In the genomic region with DNA sequence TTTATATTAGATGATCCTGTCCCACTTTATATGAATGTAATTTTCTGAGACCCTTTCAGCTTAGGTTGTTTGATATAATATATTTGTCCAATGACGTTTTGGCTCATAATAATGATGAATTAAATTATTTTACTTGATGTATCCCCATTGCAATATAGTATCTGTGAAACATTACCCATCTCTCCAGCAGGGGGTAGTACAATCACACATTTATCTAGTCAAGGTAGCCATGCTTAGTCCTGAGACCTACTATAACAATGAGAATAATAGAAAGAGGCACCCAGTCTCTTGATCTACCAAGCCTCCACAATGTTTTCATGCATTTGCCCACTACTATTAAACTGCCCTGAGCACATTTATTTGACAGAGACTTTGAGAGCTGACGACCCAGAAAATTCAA, we compare ENCODE assay signal across 11 mouse cellular contexts.
DNase-seq lines count a peak whose midpoint lies in the region; ATAC-seq and TF ChIP-seq lines count a peak whose summit lies in the region.
"Had no signal": no experiment of that assay in that cellular context is flagged by ENCODE, and none has a peak within 500 bp of the region (broad histone marks: within the 10 kb centered on the region; RNA-seq: fewer than 3 reads in every experiment).

No protein-coding gene starts in this region.

- no peaks in the 10 kb centered on the region for H3K27me3 ChIP-seq in E14TG2a.4 (ENCODE audit: insufficient read depth, low read length)
- no peaks in the 10 kb centered on the region for H3K27me3 ChIP-seq in thymus, adult 2 months (ENCODE audit: control insufficient read depth, insufficient read depth, low read length)
- H3K27me3 ChIP-seq in forebrain, postnatal 0 days (ENCODE audit: insufficient read depth, low read length) = no peaks in the 10 kb centered on the region
- no peaks in the 10 kb centered on the region for H3K27me3 ChIP-seq in heart, embryonic 12.5 days (replicated peaks)
- H3K27me3 ChIP-seq: limb, embryonic 12.5 days had no signal

- no peaks in the 10 kb centered on the region for H3K36me3 ChIP-seq in E14TG2a.4 (ENCODE audit: insufficient read depth, low read length)
- no peaks in the 10 kb centered on the region for H3K36me3 ChIP-seq in thymus, adult 2 months (ENCODE audit: control insufficient read depth, insufficient read depth, low read length)
- H3K36me3 ChIP-seq in forebrain, postnatal 0 days (ENCODE audit: insufficient read depth) = no peaks in the 10 kb centered on the region
- no peaks in the 10 kb centered on the region for H3K36me3 ChIP-seq in heart, embryonic 12.5 days
- H3K36me3 ChIP-seq: limb, embryonic 12.5 days had no signal

- H3K27ac ChIP-seq in thymus, adult 2 months (ENCODE audit: control insufficient read depth, insufficient read depth, low read length) = no peak overlapping the region
- H3K27ac ChIP-seq in forebrain, postnatal 0 days (ENCODE audit: low read depth, low read length) = no peak overlapping the region
- H3K27ac ChIP-seq in heart, embryonic 12.5 days (ENCODE audit: poor library complexity, severe bottlenecking) = no peak overlapping the region
- H3K27ac ChIP-seq: limb, embryonic 12.5 days had no signal

- no peak for TF ChIP-seq POLR2A in thymus, adult 2 months (IDR thresholded peaks at IDR 0.05; ENCODE audit: control insufficient read depth, extremely low read depth, insufficient read depth, low read length, poor library complexity)

- no peak overlapping the region for H3K4me3 ChIP-seq in E14TG2a.4 (replicated peaks; ENCODE audit: low read length)
- H3K4me3 ChIP-seq in thymus, adult 2 months (ENCODE audit: control insufficient read depth, insufficient read depth, low read length) = no peak overlapping the region
- H3K4me3 ChIP-seq in forebrain, postnatal 0 days (ENCODE audit: low read depth, low read length) = no peak overlapping the region
- no peak overlapping the region for H3K4me3 ChIP-seq in heart, embryonic 12.5 days
- H3K4me3 ChIP-seq: limb, embryonic 12.5 days had no signal

- H3K4me1 ChIP-seq in E14TG2a.4 (replicated peaks; ENCODE audit: low read depth, low read length) = no peaks in the 10 kb centered on the region
- no peaks in the 10 kb centered on the region for H3K4me1 ChIP-seq in thymus, adult 2 months (replicated peaks; ENCODE audit: control insufficient read depth, insufficient read depth, low read length)
- no peaks in the 10 kb centered on the region for H3K4me1 ChIP-seq in forebrain, postnatal 0 days (ENCODE audit: insufficient read depth)
- H3K4me1 ChIP-seq in heart, embryonic 12.5 days (replicated peaks) = no peaks in the 10 kb centered on the region
- H3K4me1 ChIP-seq: limb, embryonic 12.5 days had no signal

- TF ChIP-seq CTCF in E14TG2a.4 (conservative IDR thresholded peaks at IDR 0.05; ENCODE audit: low read length) = peak; percentile 31
- TF ChIP-seq CTCF in thymus, adult 2 months (IDR thresholded peaks at IDR 0.05; ENCODE audit: borderline replicate concordance, control insufficient read depth, extremely low read depth, insufficient read depth, low read length, poor library complexity) = no peak
- no peak for TF ChIP-seq CTCF in forebrain, postnatal 0 days (IDR thresholded peaks at IDR 0.05; ENCODE audit: low read depth)

- WGBS in thymus, adult 2 months = 40% methylated on average over 2 of the region's 2 CpGs
- 35% methylated on average over 2 of the region's 2 CpGs for WGBS in forebrain, postnatal 0 days
- WGBS in heart, embryonic 12.5 days = 32% methylated on average over 2 of the region's 2 CpGs

- no peaks in the 10 kb centered on the region for H3K9me3 ChIP-seq in E14TG2a.4 (ENCODE audit: low read length)
- H3K9me3 ChIP-seq in forebrain, postnatal 0 days (ENCODE audit: low read length) = no peaks in the 10 kb centered on the region
- H3K9me3 ChIP-seq in heart, embryonic 12.5 days (replicated peaks) = 0 out of 2 replicates have a peak, but pooled peaks cover 2% of the 10 kb centered on the region
- H3K9me3 ChIP-seq: limb, embryonic 12.5 days had no signal

- peak; percentile 20 for DNase-seq in layer of hippocampus, adult 11-12 months (ENCODE audit: low spot score)
- DNase-seq in layer of hippocampus, postnatal 36 days = no peak
- DNase-seq in A20 (ENCODE audit: low read depth, low spot score) = peak; percentile 73
- peak; percentile 36 for DNase-seq in induced T-regulatory cell, adult 2 months (ENCODE audit: low read depth)
- DNase-seq in thymus, adult 2 months = no peak
- no peak for DNase-seq in forebrain, postnatal 0 days
- DNase-seq: cerebellum, adult 18-20 months had no signal

- H3K4me2 ChIP-seq in forebrain, postnatal 0 days (ENCODE audit: low read depth) = no peak overlapping the region
- no peak overlapping the region for H3K4me2 ChIP-seq in heart, embryonic 12.5 days
- H3K4me2 ChIP-seq: heart, embryonic 11.5 days; limb, embryonic 12.5 days had no signal

- no peak overlapping the region for H3K9ac ChIP-seq in forebrain, postnatal 0 days
- H3K9ac ChIP-seq in heart, embryonic 12.5 days = no peak overlapping the region
- H3K9ac ChIP-seq: limb, embryonic 12.5 days had no signal

- ATAC-seq in forebrain, postnatal 0 days = no peak
- ATAC-seq in heart, embryonic 12.5 days (ENCODE audit: insufficient number of reproducible peaks, low FRiP score) = no peak

Comparison
In these comparisons a context has a peak if more than half of its experiments do, and no peak if none do; other contexts are left out.
1. DNase-seq: peak in layer of hippocampus, adult 11-12 months (single experiment), A20 (single experiment) and induced T-regulatory cell, adult 2 months (single experiment); none in layer of hippocampus, postnatal 36 days (0 of 2), thymus, adult 2 months (single experiment) and forebrain, postnatal 0 days (single experiment).